In genomic region chr10:117893128-117893527, GRCm38 (mm10) we compare ENCODE assay signal across 7 mouse cellular contexts. TPM values are rescaled to one million over a fixed set of nuclear protein-coding genes. Genes with fewer than 3 reads are reported as not detected.
A peak's percentile ranks its signal among the peaks of the same experiment; 100 is the strongest.
DNase-seq lines count a peak whose midpoint lies in the region; ATAC-seq and TF ChIP-seq lines count a peak whose summit lies in the region.
"Not testable (repeated sequence)": the region's sequence is repeated elsewhere in the genome, so short reads cannot be mapped to it uniquely, and the experiment has no call there.

No protein-coding gene starts in this region.

- H3K4me1 ChIP-seq in E14TG2a.4 (replicated peaks; ENCODE audit: low read depth, low read length): peaks cover 85% of the 10 kb centered on the region

- not testable (repeated sequence) for H3K36me3 ChIP-seq in E14TG2a.4 (ENCODE audit: insufficient read depth, low read length); splenic B cell, adult 2 months (ENCODE audit: control insufficient read depth, insufficient read depth, low read length, poor library complexity, severe bottlenecking)

- TF ChIP-seq CTCF in E14TG2a.4 (conservative IDR thresholded peaks at IDR 0.05; ENCODE audit: low read length): not testable (repeated sequence)

- not testable (repeated sequence) for H3K27me3 ChIP-seq in E14TG2a.4 (ENCODE audit: insufficient read depth, low read length); splenic B cell, adult 2 months (ENCODE audit: control insufficient read depth, insufficient read depth, low read length, poor library complexity, severe bottlenecking)

- peak overlapping the region; percentile 26; the same call in 1 of the 2 replicates for H3K4me3 ChIP-seq in E14TG2a.4 (replicated peaks; ENCODE audit: low read length)

- not testable (repeated sequence) for H3K9me3 ChIP-seq in E14TG2a.4 (ENCODE audit: low read length)

- peak; percentile 25 for ATAC-seq in activated CD4-positive, CD25-positive, alpha-beta regulatory T cell, adult 4 months
- peak; percentile 49 for ATAC-seq in megakaryocyte progenitor cell, adult 5-6 weeks (replicated peaks; ENCODE audit: poor library complexity)

- peak; percentile 48 for DNase-seq in CD4-positive, CD25-positive, alpha-beta regulatory T cell, adult 2 months (ENCODE audit: low read depth, low spot score)
- peak; percentile 38 for DNase-seq in induced T-regulatory cell, adult 2 months (ENCODE audit: low read depth)
- DNase-seq in spleen, adult 18-20 months: peak; percentile 36 to 46
- DNase-seq in splenic B cell, adult 2 months (ENCODE audit: low read depth, low spot score): peak; percentile 80

RNA-seq across cellular contexts. Expression of gene Rap1b, which starts 47.3 kb away (rescaled TPM):
- 100 to 1,000 TPM in 1 of 2 experiments, 10 to 100 TPM in 1; 83.0 to 107 TPM for polyA plus RNA-seq in activated CD4-positive, CD25-positive, alpha-beta regulatory T cell, adult 4 months (2017; shearing (Covaris generic))
- 215 and 244 TPM in 2 replicates for total RNA-seq in megakaryocyte progenitor cell, adult 5-6 weeks (2015)
- total RNA-seq in megakaryocyte progenitor cell, adult 5-6 weeks (2017): 84.2 and 95.6 TPM in 2 replicates

Comparison
In these comparisons a context has a peak if more than half of its experiments do, and no peak if none do; other contexts are left out.
1. Peak in every context shown above with its lines: DNase-seq, ATAC-seq and H3K4me3 ChIP-seq.